Mouse (Mus musculus): ENCODE results near the gene B3gnt5. TPM values are rescaled to one million over a fixed set of nuclear protein-coding genes. Genes with fewer than 3 reads are reported as not detected.
"Not testable (repeated sequence)": the region's sequence is repeated elsewhere in the genome, so short reads cannot be mapped to it uniquely, and the experiment has no call there.

B3gnt5 gene
- polyA plus RNA-seq (2015; fragmentation: Nextera tagmentation; extraction: Ambion mirVana) = 40.1 and 43.1 TPM in 2 replicates

DNA sequence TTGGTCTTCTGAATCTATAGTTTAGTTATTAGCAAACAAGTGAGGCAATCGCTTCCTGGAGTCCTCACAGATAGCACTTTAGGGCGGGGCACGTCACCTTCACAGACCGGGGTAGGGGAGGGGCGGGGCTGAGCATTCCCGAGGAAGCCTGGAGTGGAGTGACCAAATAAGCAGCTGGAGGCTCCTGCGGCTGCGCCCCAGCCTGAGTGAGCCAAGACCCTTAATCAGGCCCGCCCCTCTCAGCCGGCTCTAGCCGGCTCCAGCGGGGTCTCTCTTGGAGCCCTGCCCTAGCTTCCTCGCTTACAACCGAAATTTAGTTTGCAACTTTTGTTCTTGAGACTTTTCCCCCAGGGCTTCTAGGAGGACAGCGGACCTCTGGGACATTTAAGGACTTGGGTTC lies at the start of gene B3gnt5:
B3gnt5 (plus strand) TSS at position 135 of the 400 bp plus-strand sequence.
- peak within 1 kb of the TSS; percentile 97 for H3K9ac ChIP-seq
- peaks cover 18% of the 10 kb centered on the region for H3K4me1 ChIP-seq (replicated peaks)
- no peaks in the 10 kb centered on the region for H3K9me3 ChIP-seq
- H3K36me3 ChIP-seq = peaks cover 6% of the 10 kb centered on the region
- ATAC-seq (ENCODE audit: low read depth) = peak; percentile 94
- no peaks in the 10 kb centered on the region for H3K27me3 ChIP-seq
- H3K27ac ChIP-seq (replicated peaks) = peak within 1 kb of the TSS; percentile 92
- under 1% methylated on average over 15 of the region's 15 CpGs for WGBS
- peak within 1 kb of the TSS; percentile 72 for H3K4me2 ChIP-seq
- H3K4me3 ChIP-seq = peak within 1 kb of the TSS; percentile 78

DNA sequence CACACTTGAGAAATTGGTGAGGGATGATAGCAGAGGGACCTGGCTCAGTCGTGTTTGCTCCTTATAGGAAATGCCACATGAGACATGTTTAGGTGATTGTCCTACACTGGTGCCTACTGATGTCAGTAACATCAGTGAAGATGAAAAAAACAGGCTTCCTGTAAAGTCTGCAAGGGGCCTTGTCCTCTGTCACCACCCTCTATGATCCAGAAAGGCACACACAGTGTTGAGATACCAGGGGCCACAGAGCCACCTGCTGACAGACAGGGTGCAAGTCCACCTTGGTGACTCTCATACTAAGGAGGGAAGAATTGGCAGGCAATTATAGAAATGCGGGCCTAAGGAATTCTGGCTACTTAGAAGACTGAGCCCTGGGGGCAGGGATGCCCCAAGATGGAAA lies 39.0 kb upstream of the B3gnt5 start:
- Histone ChIP-seq H3K9ac (no peak overlapping the region), H3K4me3 (no peak overlapping the region), H3K27me3 (no peaks in the 10 kb centered on the region), H3K9me3 (no peaks in the 10 kb centered on the region), H3K27ac (replicated peaks) (no peak overlapping the region), H3K36me3 (no peaks in the 10 kb centered on the region), H3K4me1 (replicated peaks) (no peaks in the 10 kb centered on the region), H3K4me2 (no peak overlapping the region)
- WGBS = 55% methylated on average over 2 of the region's 2 CpGs
- no peak for ATAC-seq (ENCODE audit: low read depth)

DNA sequence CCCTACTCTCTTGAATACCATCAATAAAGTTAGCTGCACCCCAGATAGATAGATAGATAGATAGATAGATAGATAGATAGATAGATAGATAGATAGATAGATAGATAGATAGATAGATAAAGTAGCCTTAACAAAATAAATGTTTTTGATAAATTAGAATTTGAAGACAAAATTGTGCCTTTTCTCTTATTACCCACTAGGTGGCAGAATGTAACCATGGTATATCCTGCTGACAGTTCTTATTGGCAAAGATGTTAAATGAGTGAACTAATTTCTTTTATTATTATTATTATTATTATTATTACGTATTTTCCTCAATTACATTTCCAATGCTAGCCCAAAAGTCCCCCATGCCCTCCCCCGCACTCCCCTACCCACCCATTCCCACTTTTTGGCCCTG lies 35.9 kb upstream of the B3gnt5 start:
- H3K27me3 ChIP-seq; H3K9me3 ChIP-seq; H3K4me2 ChIP-seq; H3K9ac ChIP-seq; ATAC-seq (ENCODE audit: low read depth); H3K4me3 ChIP-seq; H3K4me1 ChIP-seq (replicated peaks); H3K27ac ChIP-seq (replicated peaks); H3K36me3 ChIP-seq: not testable (repeated sequence)
- WGBS = 29% methylated on average over 2 of the region's 2 CpGs

DNA sequence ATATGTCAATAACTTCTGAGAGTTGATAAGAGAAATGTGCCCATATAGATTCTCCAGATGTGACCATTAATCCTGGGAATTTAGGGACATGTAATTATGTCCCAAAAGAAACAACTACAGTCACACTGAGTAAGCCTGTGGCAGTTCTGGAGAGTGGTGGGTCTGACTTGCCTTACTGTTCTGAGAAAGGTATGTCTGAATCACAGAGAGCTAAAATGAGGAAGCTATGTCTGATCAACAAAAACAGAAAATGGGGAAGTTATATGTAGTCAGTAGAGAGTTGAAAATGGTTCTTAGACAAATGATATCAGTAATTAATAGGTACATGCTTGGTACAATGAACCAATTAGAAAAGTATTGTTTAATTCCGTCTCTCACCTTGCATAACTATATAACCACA lies 27.1 kb upstream of the B3gnt5 start:
- H3K36me3 ChIP-seq = no peaks in the 10 kb centered on the region
- no peaks in the 10 kb centered on the region for H3K27me3 ChIP-seq
- no peak overlapping the region for H3K4me2 ChIP-seq
- ATAC-seq (ENCODE audit: low read depth) = no peak
- 94% methylated on average over 1 of the region's 1 CpGs for WGBS
- H3K27ac ChIP-seq (replicated peaks) = no peak overlapping the region
- H3K9ac ChIP-seq = no peak overlapping the region
- no peaks in the 10 kb centered on the region for H3K4me1 ChIP-seq (replicated peaks)
- no peaks in the 10 kb centered on the region for H3K9me3 ChIP-seq
- no peak overlapping the region for H3K4me3 ChIP-seq

DNA sequence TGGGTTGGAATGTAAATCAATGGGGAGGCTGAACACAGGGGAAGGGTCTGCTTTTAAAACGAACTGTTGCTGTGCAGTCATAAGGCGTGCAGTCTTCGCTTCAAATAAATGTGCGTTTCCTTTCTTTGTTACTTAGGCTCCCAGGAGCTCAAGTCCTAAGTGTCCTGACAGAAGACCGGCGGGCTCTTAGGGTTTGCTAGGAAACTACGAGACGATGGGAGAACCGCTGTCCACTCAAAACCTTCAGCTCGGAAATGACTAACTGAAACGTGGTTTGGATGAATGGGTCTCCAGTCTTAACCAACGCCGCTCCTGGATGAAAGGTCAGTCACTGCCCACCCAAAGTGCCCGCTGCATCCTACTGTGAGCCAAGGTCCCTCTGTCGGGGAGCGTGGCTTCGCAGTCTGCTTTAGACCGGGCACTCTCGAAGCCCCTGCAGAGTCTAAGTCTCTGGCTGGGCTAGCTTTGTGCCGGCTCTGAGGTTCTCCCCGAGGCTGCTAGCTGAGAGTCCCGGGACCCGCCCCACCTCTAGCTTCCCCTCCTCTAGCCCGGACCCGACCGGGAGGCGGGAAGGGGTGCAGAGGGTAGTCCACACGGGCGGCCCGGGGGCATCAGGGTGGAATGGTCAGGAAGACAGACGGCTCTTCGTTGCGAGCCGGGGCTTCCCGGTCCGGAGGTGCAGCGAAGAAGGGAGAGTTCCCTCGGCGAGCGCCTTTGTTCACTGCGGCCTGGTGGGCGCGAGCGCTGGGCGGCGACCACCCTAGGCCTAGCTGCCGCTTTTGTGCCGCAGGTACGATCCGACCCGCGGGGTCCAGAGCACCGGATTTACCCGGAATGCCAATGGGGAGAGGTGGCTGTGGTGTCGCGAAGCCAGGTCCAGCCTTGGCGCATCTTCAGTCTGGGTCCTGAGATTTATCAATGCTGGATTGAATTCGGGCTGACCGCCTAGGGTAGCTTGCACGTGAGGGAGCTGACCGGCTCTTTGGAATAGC lies 793 bp downstream of the B3gnt5 start:
- ATAC-seq (ENCODE audit: low read depth) = peak; percentile 89
- Histone ChIP-seq H3K27me3 (no peaks in the 10 kb centered on the region), H3K4me1 (replicated peaks) (peaks cover 18% of the 10 kb centered on the region), H3K27ac (replicated peaks) (peak overlapping the region; percentile 92), H3K9ac (peak overlapping the region; percentile 97), H3K4me3 (peak overlapping the region; percentile 78), H3K36me3 (peaks cover 14% of the 10 kb centered on the region), H3K4me2 (peak overlapping the region; percentile 72), H3K9me3 (no peaks in the 10 kb centered on the region)
- under 1% methylated on average over 61 of the region's 61 CpGs for WGBS

- H3K4me3 ChIP-seq = peak overlapping the region; percentile 78
- H3K9me3 ChIP-seq = no peaks in the 10 kb centered on the region
- H3K4me2 ChIP-seq = peak overlapping the region; percentile 72
- peaks cover 18% of the 10 kb centered on the region for H3K4me1 ChIP-seq (replicated peaks)
- peak overlapping the region; percentile 97 for H3K9ac ChIP-seq
- H3K27me3 ChIP-seq = no peaks in the 10 kb centered on the region
- 0 out of 2 replicates have a peak overlapping the region, but pooled peaks have one; percentile 92 for H3K27ac ChIP-seq (replicated peaks)
- H3K36me3 ChIP-seq = peaks cover 22% of the 10 kb centered on the region
- 48% methylated on average over 1 of the region's 1 CpGs for WGBS
- no peak for ATAC-seq (ENCODE audit: low read depth)
Observed at GRCm38 (mm10) chr16:19761691-19762090, 1.7 kb downstream of the B3gnt5 start.

DNA sequence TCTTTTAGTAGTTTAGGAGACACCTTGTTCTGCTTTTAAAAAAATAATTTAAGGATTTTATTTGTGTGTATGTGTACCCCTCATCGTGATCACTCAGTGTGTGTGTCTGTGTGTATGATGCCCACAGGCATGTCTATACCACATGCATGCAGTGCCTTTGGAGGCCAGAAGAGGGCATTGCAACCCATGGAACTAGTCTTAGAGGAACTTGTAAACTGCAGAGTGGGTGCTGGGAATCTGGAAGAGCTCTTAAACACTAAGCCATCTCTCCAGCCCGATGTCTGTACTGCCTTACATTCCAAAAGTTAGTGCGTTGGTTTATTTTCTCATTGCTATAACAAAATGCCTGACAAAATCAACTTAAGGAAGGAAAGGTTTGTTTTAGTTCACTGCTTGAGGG lies 6.1 kb downstream of the B3gnt5 start:
- Histone ChIP-seq H3K36me3 (peaks cover 58% of the 10 kb centered on the region), H3K4me2 (no peak overlapping the region), H3K27me3 (no peaks in the 10 kb centered on the region), H3K27ac (replicated peaks) (no peak overlapping the region), H3K4me3 (no peak overlapping the region), H3K4me1 (replicated peaks) (peaks cover 18% of the 10 kb centered on the region), H3K9ac (no peak overlapping the region), H3K9me3 (no peaks in the 10 kb centered on the region)
- 98% methylated on average over 3 of the region's 3 CpGs for WGBS
- ATAC-seq (ENCODE audit: low read depth) = no peak

DNA sequence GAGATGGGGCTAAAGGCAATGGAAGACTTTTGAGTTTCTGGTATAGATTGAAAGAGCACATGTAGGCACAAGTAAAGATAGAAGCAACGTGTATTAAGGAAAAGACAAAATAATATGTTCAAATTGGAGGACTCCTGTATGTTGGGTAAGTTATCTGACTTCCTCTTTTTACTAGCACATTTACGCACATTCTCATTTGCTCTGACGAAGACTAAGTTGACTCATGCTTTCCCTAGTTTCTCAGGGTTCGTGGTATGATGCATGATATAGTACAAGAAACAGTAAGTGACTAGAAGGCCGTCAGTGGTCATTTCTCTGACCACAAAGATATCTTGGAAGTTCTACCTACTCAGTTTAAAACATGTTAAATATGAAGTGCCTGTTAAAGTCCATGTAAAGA lies 8.0 kb downstream of the B3gnt5 start:
- H3K9ac ChIP-seq = no peak overlapping the region
- no peak overlapping the region for H3K27ac ChIP-seq (replicated peaks)
- no peaks in the 10 kb centered on the region for H3K9me3 ChIP-seq
- H3K4me1 ChIP-seq (replicated peaks) = peaks cover 4% of the 10 kb centered on the region
- WGBS = 95% methylated on average over 5 of the region's 5 CpGs
- H3K4me2 ChIP-seq = no peak overlapping the region
- no peak overlapping the region for H3K4me3 ChIP-seq
- no peak for ATAC-seq (ENCODE audit: low read depth)
- H3K36me3 ChIP-seq = peaks cover 68% of the 10 kb centered on the region
- H3K27me3 ChIP-seq = no peaks in the 10 kb centered on the region

GRCm38 (mm10) chr16:19772013-19772412 lies 12.0 kb downstream of the B3gnt5 start:
- ATAC-seq (ENCODE audit: low read depth) = no peak

DNA sequence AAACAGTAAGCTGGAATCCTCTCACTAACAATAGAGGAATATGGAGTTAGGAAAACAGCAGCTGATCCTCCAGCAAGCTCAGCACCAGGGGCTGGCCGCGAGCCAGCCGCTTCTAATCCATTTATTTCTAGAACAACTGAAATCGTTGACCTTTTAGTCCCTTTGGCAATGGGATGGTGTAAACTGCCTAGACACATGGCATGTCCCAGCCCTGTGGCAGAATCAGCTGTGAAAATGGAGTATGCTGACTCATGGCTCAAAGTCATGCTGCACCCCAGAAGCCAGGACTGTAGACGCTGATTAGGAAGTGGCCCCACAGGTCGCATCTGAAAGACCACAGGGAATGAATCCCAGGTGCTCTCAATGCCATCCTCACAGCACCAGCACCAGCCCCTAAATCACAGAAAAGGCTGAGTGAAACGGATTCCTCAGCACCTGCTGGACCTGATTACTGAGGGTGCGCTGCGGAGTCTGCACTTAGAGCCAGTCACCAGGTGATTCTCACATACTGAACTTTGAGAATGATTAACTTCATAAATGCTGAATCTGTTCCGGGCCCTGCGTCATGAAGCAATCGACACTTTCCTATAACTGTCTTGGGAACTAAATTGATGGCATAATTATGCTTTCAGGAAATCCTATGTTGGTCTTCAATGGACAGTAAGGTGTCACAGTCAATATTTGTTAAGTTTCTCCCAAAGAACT lies 26.5 kb downstream of the B3gnt5 start:
- Histone ChIP-seq H3K9ac (no peak overlapping the region), H3K9me3 (0 out of 2 replicates have a peak, but pooled peaks cover 3% of the 10 kb centered on the region), H3K4me1 (replicated peaks) (no peaks in the 10 kb centered on the region), H3K27ac (replicated peaks) (no peak overlapping the region), H3K4me3 (no peak overlapping the region), H3K27me3 (no peaks in the 10 kb centered on the region), H3K36me3 (no peaks in the 10 kb centered on the region), H3K4me2 (no peak overlapping the region)
- 71% methylated on average over 12 of the region's 12 CpGs for WGBS
- ATAC-seq (ENCODE audit: low read depth) = no peak

More at GRCm38 (mm10) chr16:19772013-19772412, 12.0 kb downstream of the B3gnt5 start:
- Histone ChIP-seq H3K27ac (replicated peaks) (no peak overlapping the region), H3K4me1 (replicated peaks) (no peaks in the 10 kb centered on the region), H3K4me2 (no peak overlapping the region), H3K27me3 (no peaks in the 10 kb centered on the region), H3K4me3 (no peak overlapping the region), H3K9me3 (no peaks in the 10 kb centered on the region), H3K36me3 (peaks cover 49% of the 10 kb centered on the region), H3K9ac (no peak overlapping the region)

DNA sequence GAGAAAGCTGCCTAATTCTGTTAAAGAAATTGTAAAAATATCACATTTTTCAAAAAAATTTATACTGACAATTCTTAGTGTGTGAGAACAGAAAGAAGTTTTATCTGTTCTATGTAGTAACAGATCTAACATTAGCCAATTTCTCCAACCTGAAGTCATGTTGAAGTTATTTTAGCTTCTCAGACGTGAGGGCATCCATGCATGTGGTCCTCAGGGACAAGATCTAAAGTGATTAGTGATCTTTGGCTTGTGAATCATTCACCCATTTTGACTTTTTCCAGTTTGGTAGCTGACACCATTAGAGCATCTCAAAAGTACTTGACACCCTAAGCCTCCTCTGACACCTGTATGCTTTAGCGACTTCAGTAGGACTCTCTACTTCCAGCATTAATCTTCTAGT lies 29.9 kb downstream of the B3gnt5 start:
- Histone ChIP-seq H3K4me2 (no peak overlapping the region), H3K27me3 (no peaks in the 10 kb centered on the region), H3K27ac (replicated peaks) (no peak overlapping the region), H3K9me3 (no peaks in the 10 kb centered on the region), H3K4me1 (replicated peaks) (no peaks in the 10 kb centered on the region), H3K4me3 (no peak overlapping the region), H3K9ac (no peak overlapping the region), H3K36me3 (no peaks in the 10 kb centered on the region)
- ATAC-seq (ENCODE audit: low read depth) = no peak
- 83% methylated on average over 2 of the region's 2 CpGs for WGBS

- WGBS = 84% methylated on average over 2 of the region's 2 CpGs
- no peak for ATAC-seq (ENCODE audit: low read depth)
- Histone ChIP-seq H3K4me1 (replicated peaks) (no peaks in the 10 kb centered on the region), H3K4me3 (no peak overlapping the region), H3K27ac (replicated peaks) (no peak overlapping the region), H3K27me3 (no peaks in the 10 kb centered on the region), H3K9me3 (no peaks in the 10 kb centered on the region), H3K36me3 (no peaks in the 10 kb centered on the region), H3K9ac (no peak overlapping the region), H3K4me2 (no peak overlapping the region)
Observed at GRCm38 (mm10) chr16:19818801-19819200, 58.8 kb downstream of the B3gnt5 start.

Data from neural tube, embryonic 13.5 days (tissue).